Mouse (Mus musculus): ENCODE results near the gene Acad12.
"Not testable (repeated sequence)": the region's sequence is repeated elsewhere in the genome, so short reads cannot be mapped to it uniquely, and the experiment has no call there.

Acad12 gene

DNA sequence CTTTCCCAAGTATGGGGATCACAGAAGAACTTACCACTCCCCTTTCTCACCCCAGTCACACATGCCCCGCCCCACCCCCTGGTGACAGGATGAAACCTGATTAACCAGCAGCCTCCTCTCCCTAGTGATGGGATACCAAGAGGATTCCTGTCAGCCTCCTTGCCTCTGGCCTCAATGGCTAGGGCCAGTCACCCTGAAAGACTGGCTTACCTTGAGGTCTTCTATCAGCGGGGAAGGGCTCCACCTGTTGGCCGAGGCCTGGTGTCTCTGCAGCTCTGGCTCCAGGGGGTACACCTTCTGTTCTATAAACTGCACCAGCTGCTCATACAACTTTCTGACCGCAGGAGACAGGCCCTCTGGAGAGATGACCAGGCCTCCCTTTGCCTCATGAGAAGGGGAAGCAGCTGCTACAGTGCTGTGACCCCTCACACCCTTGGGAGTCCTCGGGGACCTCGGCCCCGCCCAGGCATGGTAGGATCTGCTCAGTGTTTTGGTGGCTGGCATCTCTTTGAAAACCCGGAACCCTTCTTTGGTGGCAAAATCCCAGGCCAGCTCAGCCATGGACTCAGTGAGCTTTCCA lies 9.1 kb downstream of the Acad12 start:
- DNase-seq: not testable (repeated sequence)

GRCm38 (mm10) chr5:121606151-121606550 lies 12.6 kb downstream of the Acad12 start:
- peak; percentile 56 for DNase-seq

DNA sequence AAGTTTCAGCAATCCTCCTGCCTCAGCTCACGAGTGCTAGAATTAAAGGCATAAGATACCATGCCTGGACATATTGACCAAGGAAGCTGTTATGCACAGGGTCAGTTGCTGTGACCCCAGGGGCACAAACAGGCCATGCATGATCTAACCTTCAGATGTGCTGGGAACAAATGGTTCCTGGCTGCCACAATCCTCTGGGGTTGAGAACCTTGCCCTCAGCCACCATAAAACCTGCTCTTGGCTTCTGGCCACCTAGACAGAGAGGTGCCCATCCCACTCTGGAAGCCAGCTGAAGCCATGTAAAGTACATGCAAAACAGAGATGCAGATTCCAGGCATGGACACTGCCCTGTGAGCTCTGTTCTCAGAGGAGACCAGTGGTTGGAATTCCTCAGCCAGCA lies 14.9 kb downstream of the Acad12 start:
- DNase-seq: not testable (repeated sequence)

DNA sequence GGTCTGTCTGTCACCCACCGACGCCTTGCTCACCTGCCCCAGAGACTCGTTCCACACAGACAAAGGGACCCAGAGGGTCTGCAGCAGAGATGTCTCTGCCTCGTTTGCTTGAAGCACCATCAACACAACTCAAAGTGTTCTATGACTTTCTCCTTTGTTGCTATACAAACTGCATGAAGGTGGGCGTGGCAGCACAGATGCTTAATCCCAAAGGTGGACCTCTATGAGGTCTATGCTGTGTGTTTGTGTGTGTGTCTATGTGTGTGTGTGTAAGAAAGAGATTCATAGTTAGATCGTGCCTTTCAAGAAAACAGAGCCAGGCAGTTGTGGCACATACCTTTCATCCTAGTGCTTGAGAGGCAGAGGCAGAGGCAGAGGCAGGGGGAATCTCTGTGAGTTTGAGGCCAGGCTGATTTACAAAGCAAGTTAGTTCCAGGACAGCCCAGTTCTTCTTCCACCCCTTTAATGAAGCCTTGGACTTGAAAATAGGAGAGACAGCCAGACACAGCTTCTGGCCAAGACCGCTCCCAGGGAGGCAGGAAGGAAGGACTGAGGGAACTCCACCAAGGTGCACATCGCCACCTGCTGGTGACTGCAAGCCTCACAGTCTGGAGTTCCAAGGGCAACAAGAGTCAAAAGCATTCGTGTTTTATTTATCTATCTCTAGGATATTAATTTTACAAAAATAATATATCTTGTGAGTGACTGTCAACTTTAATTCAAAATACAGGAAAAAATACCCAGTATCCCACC lies 17.0 kb downstream of the Acad12 start:
- peak; percentile 77 for DNase-seq

- DNase-seq: no peak
Observed at GRCm38 (mm10) chr5:121598871-121599610, 19.7 kb downstream of the Acad12 start.

- no peak for DNase-seq
Observed at GRCm38 (mm10) chr5:121597991-121598537, 20.7 kb downstream of the Acad12 start.

DNA sequence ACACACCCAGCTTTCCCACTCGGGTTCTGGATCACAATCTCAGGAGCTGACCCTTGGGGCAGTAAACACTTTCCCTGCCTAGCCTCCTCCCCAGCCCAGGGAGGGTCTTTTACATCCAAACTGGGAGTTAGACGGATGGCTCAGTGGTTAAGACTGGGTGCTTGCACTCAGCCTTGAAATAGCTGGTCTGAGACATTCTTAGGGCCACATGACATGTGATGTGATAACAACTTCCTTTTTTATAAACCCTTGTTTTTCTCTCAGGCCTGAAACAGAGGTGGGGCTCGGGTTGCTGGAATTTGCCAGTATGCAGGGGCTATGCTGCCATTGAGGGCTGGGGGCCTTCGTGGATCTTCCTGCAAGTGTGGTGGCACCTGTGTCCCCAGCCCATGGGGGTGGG lies 21.4 kb downstream of the Acad12 start:
- DNase-seq: no peak

DNA sequence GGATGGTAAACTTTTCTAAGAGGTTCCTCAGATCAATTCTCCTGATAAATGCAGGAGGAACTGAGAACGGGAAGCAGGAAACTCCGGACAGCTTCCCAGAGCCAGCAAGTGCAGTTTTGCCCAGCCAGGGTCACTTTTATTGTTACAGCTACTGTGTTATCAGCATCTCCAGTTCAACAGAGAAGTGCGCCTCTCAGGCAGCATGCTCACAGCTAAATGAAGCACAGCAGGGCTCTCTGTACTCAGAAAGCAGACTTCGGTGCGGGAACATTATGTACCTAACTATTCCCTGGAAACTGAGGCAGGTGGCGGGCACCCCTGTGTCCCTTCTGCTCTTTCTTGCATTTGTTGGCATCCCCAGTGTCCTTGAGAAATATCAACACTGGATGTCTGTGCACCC lies 22.5 kb downstream of the Acad12 start:
- DNase-seq: no peak

- no peak for DNase-seq
Observed at GRCm38 (mm10) chr5:121595758-121596157, 23.0 kb downstream of the Acad12 start.

GRCm38 (mm10) chr5:121594714-121595313 lies 23.9 kb downstream of the Acad12 start:
- DNase-seq: no peak

- peak; percentile 60 for DNase-seq
Observed at GRCm38 (mm10) chr5:121593451-121594401, 25.0 kb downstream of the Acad12 start, which contains the start of gene Aldh2. TSS of gene Aldh2 (minus strand) at chr5:121593824.

DNA sequence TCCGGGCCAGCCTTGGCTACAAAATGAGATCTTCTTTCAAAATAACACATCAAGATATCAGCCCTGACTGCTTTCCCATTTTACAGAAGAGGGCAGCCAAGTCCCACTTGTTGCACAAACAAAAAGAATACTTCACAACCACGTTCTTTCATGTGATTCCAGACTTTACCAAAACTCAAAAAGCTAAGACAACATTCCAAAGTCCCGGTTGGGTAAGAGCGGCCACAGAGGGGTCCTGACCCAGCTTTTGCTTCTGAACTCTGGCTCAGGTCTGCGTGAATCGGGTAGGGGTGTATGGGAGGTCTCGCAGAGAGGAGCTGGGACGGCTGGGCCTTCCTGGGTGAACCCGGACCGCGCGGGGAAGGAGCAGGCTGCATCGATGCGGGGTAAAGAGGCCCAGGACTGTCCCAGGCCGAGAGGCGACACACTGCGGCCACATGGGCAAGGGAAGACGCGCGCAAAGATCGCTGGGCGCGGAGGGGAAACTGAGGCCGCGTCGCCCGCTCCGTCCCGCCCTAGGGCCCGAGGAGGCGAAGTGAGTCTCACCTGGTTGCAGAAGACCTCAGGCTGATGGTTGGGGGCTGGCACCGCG lies 25.8 kb downstream of the Acad12 start:
- DNase-seq: no peak

DNA sequence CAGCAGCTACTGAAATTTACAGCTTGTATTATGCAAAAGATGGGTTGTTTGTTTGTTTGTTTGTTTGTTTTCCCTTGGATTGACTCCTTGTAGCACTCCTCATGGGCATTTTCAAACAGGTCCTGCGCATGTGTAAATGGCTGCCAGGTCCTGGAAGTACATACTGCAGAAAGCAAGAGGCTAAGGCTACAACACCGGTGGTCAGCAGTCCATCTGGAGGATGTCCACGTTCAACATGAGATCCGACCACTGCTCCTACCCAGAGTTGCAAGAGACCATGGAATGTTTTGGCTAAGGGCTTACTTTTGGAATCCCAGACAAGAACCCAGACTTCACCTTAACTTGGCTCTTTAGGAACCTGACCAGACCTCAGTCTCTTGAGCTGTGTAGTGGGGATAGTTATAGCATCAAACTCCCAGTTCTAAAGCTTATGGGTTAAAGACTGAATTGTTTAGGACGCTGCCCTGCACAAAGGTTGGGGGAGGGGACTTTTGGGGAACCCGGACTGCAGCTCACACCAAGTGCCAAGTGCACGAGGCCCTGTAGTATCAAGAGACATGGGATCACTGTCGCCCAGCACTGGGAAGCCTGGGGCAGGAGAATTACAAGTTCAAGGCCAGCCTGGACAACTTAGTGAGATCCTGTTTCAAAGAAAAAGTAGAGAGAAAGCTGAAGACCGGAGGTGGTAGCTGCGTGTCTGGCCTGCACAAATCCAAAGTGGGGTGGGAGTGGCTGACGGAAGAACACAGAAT lies 26.5 kb downstream of the Acad12 start:
- no peak for DNase-seq

GRCm38 (mm10) chr5:121591417-121592063 lies 27.2 kb downstream of the Acad12 start:
- no peak for DNase-seq

GRCm38 (mm10) chr5:121589928-121590327 lies 28.8 kb downstream of the Acad12 start:
- DNase-seq: no peak

DNA sequence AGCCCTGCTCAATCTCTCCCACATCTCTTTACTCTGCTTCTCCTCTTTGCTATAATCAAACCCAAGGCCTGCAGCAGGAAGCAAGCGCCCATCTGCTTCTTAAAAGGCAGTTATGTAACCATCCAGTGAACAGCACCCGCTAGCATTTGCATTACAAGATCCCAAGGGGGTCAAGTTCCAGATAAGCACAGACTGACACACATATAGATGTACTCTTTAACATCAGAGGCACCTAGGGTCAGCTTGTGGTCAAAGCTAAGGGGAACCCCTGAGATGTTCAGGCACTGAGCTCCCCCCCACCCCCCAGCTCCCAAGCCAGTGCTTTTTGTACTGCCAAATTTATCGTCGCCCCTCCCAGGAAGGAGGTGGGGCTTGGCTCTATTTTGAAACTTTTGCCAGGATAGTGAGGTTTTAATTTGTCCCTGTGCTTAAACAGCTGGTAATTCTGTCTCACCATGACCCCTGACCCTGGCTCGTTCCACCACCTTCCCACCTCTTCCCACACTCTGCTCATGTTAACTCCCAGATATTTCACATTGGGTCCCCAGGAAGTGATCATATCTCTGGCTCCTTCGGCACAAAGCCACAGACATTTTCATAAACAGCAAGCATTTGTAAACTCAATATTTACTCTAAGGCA lies 32.2 kb downstream of the Acad12 start:
- DNase-seq: no peak

GRCm38 (mm10) chr5:121585699-121586098 lies 33.0 kb downstream of the Acad12 start:
- DNase-seq: no peak

DNA sequence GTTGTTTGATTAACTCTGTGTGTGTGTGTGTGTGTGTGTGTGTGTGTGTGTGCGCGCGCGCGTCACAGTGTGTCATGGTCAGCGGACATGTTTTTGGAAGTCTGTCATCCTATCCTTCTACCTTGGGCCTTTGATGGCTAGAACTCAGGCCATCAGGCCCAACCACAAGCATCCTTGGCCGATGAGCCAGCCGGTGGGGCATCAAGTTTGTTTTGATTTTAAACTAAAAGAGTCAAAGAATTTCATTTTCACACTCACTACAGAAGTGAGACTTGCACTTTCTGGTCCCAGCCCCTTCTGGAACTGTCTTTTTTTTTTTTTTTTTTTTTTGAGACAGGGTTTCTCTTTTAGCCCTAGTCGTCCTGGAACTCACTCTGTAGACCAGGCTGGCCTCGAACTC lies 33.7 kb downstream of the Acad12 start:
- no peak for DNase-seq

GRCm38 (mm10) chr5:121583765-121584501 lies 34.8 kb downstream of the Acad12 start:
- peak; percentile 67 for DNase-seq

Measured in cerebellum, adult 11 months (tissue).